Comparison of ENCODE assay signal across 25 mouse cellular contexts in the genomic region with DNA sequence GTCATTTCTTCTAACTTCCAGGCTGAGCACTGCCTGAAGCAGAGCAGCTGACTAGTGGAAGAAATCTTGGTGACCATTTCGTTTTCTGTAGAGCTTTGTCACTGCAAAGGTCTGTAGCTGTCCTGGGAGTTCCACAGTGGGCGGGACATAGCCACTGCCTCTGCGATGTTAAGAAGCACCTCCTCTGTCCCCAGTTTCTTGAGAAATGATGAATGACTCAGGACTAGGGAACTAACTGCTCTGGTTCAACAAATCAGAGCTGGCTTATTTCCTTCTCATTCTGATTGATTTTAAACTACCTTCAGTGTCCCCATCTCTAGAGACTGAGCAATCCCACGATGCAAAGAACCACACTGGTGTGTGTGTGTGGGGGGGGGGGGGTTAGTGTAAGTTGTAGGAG. TPM values are rescaled to one million over a fixed set of nuclear protein-coding genes. Genes with fewer than 3 reads are reported as not detected.
A peak's percentile ranks its signal among the peaks of the same experiment; 100 is the strongest.
DNase-seq lines count a peak whose midpoint lies in the region; ATAC-seq lines count a peak whose summit lies in the region.
"Had no signal": no experiment of that assay in that cellular context is flagged by ENCODE, and none has a peak within 500 bp of the region (broad histone marks: within the 10 kb centered on the region; RNA-seq: fewer than 3 reads in every experiment).

No protein-coding gene starts in this region.

- H3K9me3 ChIP-seq in limb, embryonic 15.5 days, result no peaks in the 10 kb centered on the region
- no peaks in the 10 kb centered on the region for H3K9me3 ChIP-seq in limb, embryonic 10.5 days (replicated peaks)
- H3K9me3 ChIP-seq in stomach, embryonic 16.5 days (replicated peaks; ENCODE audit: control insufficient read depth, low read length), result no peaks in the 10 kb centered on the region
- H3K9me3 ChIP-seq: forebrain, embryonic 10.5 days; forebrain, embryonic 13.5 days; heart, embryonic 10.5 days; heart, embryonic 13.5 days had no signal

- H3K4me2 ChIP-seq in limb, embryonic 15.5 days, result no peak overlapping the region
- no peak overlapping the region for H3K4me2 ChIP-seq in stomach, embryonic 16.5 days (ENCODE audit: low read depth, low read length)
- H3K4me2 ChIP-seq: forebrain, embryonic 13.5 days; heart, embryonic 13.5 days; hindbrain, embryonic 14.5 days had no signal

- H3K9ac ChIP-seq in limb, embryonic 15.5 days, result no peak overlapping the region
- no peak overlapping the region for H3K9ac ChIP-seq in stomach, embryonic 16.5 days (ENCODE audit: low read length)
- H3K9ac ChIP-seq: forebrain, embryonic 13.5 days; heart, embryonic 13.5 days; hindbrain, embryonic 14.5 days had no signal

- no peaks in the 10 kb centered on the region for H3K36me3 ChIP-seq in limb, embryonic 15.5 days
- no peaks in the 10 kb centered on the region for H3K36me3 ChIP-seq in limb, embryonic 10.5 days
- no peaks in the 10 kb centered on the region for H3K36me3 ChIP-seq in stomach, embryonic 16.5 days (ENCODE audit: control insufficient read depth, insufficient read depth, low read length)
- H3K36me3 ChIP-seq: forebrain, embryonic 10.5 days; heart, embryonic 10.5 days; heart, embryonic 13.5 days had no signal

- no peaks in the 10 kb centered on the region for H3K27me3 ChIP-seq in limb, embryonic 15.5 days
- no peaks in the 10 kb centered on the region for H3K27me3 ChIP-seq in limb, embryonic 10.5 days (ENCODE audit: low read depth, poor library complexity, severe bottlenecking)
- H3K27me3 ChIP-seq in stomach, embryonic 16.5 days (ENCODE audit: control insufficient read depth, insufficient read depth, low read length), result no peaks in the 10 kb centered on the region
- H3K27me3 ChIP-seq: forebrain, embryonic 13.5 days had no signal

- no peak overlapping the region for H3K4me3 ChIP-seq in limb, embryonic 15.5 days
- no peak overlapping the region for H3K4me3 ChIP-seq in limb, embryonic 10.5 days
- no peak overlapping the region for H3K4me3 ChIP-seq in stomach, embryonic 16.5 days (replicated peaks; ENCODE audit: low read length)
- H3K4me3 ChIP-seq: forebrain, embryonic 10.5 days; forebrain, embryonic 13.5 days; heart, adult 2 months; heart, embryonic 10.5 days; heart, embryonic 13.5 days had no signal

- ATAC-seq in limb, embryonic 15.5 days (ENCODE audit: insufficient number of reproducible peaks, low FRiP score, low TSS enrichment, low read depth), result no peak
- ATAC-seq in megakaryocyte, adult 5-6 weeks (ENCODE audit: poor library complexity, severe bottlenecking), result peak; percentile 85
- no peak for ATAC-seq in stomach, embryonic 16.5 days (ENCODE audit: insufficient read depth, low FRiP score)
- no peak for ATAC-seq in CD4-positive, CD25-positive, alpha-beta regulatory T cell, adult 4 months
- ATAC-seq: activated CD4-positive, CD25-positive, alpha-beta regulatory T cell, adult 4 months; forebrain, embryonic 13.5 days; forebrain, embryonic 16.5 days; hindbrain, postnatal 0 days had no signal

- 41% methylated on average over 4 of the region's 4 CpGs for WGBS in limb, embryonic 15.5 days
- 49% methylated on average over 4 of the region's 4 CpGs for WGBS in limb, embryonic 10.5 days
- WGBS in stomach, embryonic 16.5 days, result 30% methylated on average over 4 of the region's 4 CpGs

- intact Hi-C loops in gastrocnemius, postnatal 14 days (cut with DNase I; ENCODE audit: low total_unique reads), result no loop called here

- H3K4me1 ChIP-seq in limb, embryonic 15.5 days, result peaks cover 8% of the 10 kb centered on the region; the same call in 1 of the 2 replicates
- peaks cover 5% of the 10 kb centered on the region; the same call in 1 of the 2 replicates for H3K4me1 ChIP-seq in limb, embryonic 10.5 days
- H3K4me1 ChIP-seq in stomach, embryonic 16.5 days (ENCODE audit: control insufficient read depth, insufficient read depth, low read length), result no peaks in the 10 kb centered on the region
- H3K4me1 ChIP-seq: forebrain, embryonic 10.5 days; forebrain, embryonic 13.5 days; heart, embryonic 10.5 days; heart, embryonic 13.5 days had no signal

- no peak for DNase-seq in limb, embryonic 10.5 days (ENCODE audit: low spot score)
- no peak for DNase-seq in gastrocnemius, postnatal 14 days
- DNase-seq in spleen, postnatal 4 days (ENCODE audit: low spot score in 2 of 2), result no peak
- DNase-seq: adrenal gland, postnatal 10 days; adrenal gland, postnatal 36 days; cerebellum, adult 18-20 months; cerebellum, adult 9-10 months; cerebellum, postnatal 14 days; gastrocnemius, postnatal 25 days; heart, adult 2 months; heart, postnatal 14 days; heart, postnatal 4 days had no signal

- 0 out of 2 replicates have a peak overlapping the region, but pooled peaks have one; percentile 8 for H3K27ac ChIP-seq in limb, embryonic 15.5 days
- no peak overlapping the region for H3K27ac ChIP-seq in limb, embryonic 10.5 days
- H3K27ac ChIP-seq in stomach, embryonic 16.5 days (ENCODE audit: low read length), result peak overlapping the region; percentile 34; the same call in 1 of the 2 replicates
- H3K27ac ChIP-seq: forebrain, embryonic 10.5 days; forebrain, embryonic 13.5 days; heart, adult 2 months; heart, embryonic 10.5 days; heart, embryonic 13.5 days; hindbrain, embryonic 14.5 days; hindbrain, postnatal 0 days had no signal

RNA-seq across cellular contexts. Expression of a gene that starts 21.6 kb away (rescaled TPM):
- polyA plus RNA-seq in limb, embryonic 15.5 days (2015; fragmentation: Nextera tagmentation; extraction: Ambion mirVana), result 120 and 121 TPM in 2 replicates
- 106 and 110 TPM in 2 replicates for polyA plus RNA-seq in limb, embryonic 10.5 days (2016; fragmentation: Nextera tagmentation; extraction: Ambion mirVana)
- total RNA-seq in megakaryocyte, adult 5-6 weeks (2015), result 53.0 and 66.9 TPM in 2 replicates
- 66.9 and 70.8 TPM in 2 replicates for total RNA-seq in megakaryocyte, adult 5-6 weeks (2017)
- polyA plus RNA-seq in stomach, embryonic 16.5 days (2015; fragmentation: Nextera tagmentation; extraction: Ambion mirVana), result 67.6 and 73.0 TPM in 2 replicates
- 10 to 100 TPM; 24.4 to 27.8 TPM for total RNA-seq in gastrocnemius, postnatal 14 days (2021)
- 100 to 1,000 TPM; 204 to 234 TPM for polyA plus RNA-seq in CD4-positive, CD25-positive, alpha-beta regulatory T cell, adult 4 months (2017; shearing (Covaris generic))

RNA-seq across cellular contexts. Expression of a gene that starts 45.9 kb away (rescaled TPM):
- 0.60 and 0.72 TPM in 2 replicates for polyA plus RNA-seq in limb, embryonic 15.5 days (2015; fragmentation: Nextera tagmentation; extraction: Ambion mirVana)
- polyA plus RNA-seq in limb, embryonic 10.5 days (2016; fragmentation: Nextera tagmentation; extraction: Ambion mirVana), result 0.49 TPM in 1 of 2 replicates, not detected in the other
- 0.52 and 0.58 TPM in 2 replicates for total RNA-seq in megakaryocyte, adult 5-6 weeks (2015)
- 0.33 TPM in 1 of 2 replicates, not detected in the other for total RNA-seq in megakaryocyte, adult 5-6 weeks (2017)
- polyA plus RNA-seq in stomach, embryonic 16.5 days (2015; fragmentation: Nextera tagmentation; extraction: Ambion mirVana), result 0.46 and 0.80 TPM in 2 replicates
- under 1 TPM; 0.33 to 0.64 TPM for total RNA-seq in gastrocnemius, postnatal 14 days (2021)
- under 1 TPM in 1 of 2 experiments, not detected in 1; 0.32 TPM for polyA plus RNA-seq in CD4-positive, CD25-positive, alpha-beta regulatory T cell, adult 4 months (2017; shearing (Covaris generic))
- polyA plus RNA-seq: activated CD4-positive, CD25-positive, alpha-beta regulatory T cell, adult 4 months; C2C12 had no signal

RNA-seq across cellular contexts. Expression of a gene that starts 47.0 kb away (rescaled TPM):
- 37.9 and 45.2 TPM in 2 replicates for polyA plus RNA-seq in limb, embryonic 15.5 days (2015; fragmentation: Nextera tagmentation; extraction: Ambion mirVana)
- polyA plus RNA-seq in limb, embryonic 10.5 days (2016; fragmentation: Nextera tagmentation; extraction: Ambion mirVana), result 47.5 and 50.7 TPM in 2 replicates
- 163 and 164 TPM in 2 replicates for total RNA-seq in megakaryocyte, adult 5-6 weeks (2015)
- total RNA-seq in megakaryocyte, adult 5-6 weeks (2017), result 143 and 160 TPM in 2 replicates
- polyA plus RNA-seq in stomach, embryonic 16.5 days (2015; fragmentation: Nextera tagmentation; extraction: Ambion mirVana), result 34.0 and 34.2 TPM in 2 replicates
- total RNA-seq in gastrocnemius, postnatal 14 days (2021), result 10 to 100 TPM; 60.8 to 63.8 TPM
- polyA plus RNA-seq in CD4-positive, CD25-positive, alpha-beta regulatory T cell, adult 4 months (2017; shearing (Covaris generic)), result 10 to 100 TPM; 17.8 to 20.7 TPM
